Mouse (Mus musculus): Measurements from ENCODE around the gene Map2k2.

GRCm38 (mm10) chr10:81077916-81078315, 27.8 kb upstream of the Map2k2 start:
- no peak for TF ChIP-seq CTCF (IDR thresholded peaks at IDR 0.05; ENCODE audit: extremely low read depth, insufficient read depth, insufficient read length, insufficient replicate concordance)
- no peak for TF ChIP-seq POLR2A (IDR thresholded peaks at IDR 0.05; ENCODE audit: low read depth, low read length)

Measured in spleen, adult 2 months (tissue).